Mouse (Mus musculus): Measurements from ENCODE around the gene Fbxl17. TPM values are rescaled to one million over a fixed set of nuclear protein-coding genes. Genes with fewer than 3 reads are reported as not detected.

Fbxl17 gene
- polyA plus RNA-seq, 1 experiment from 2014 or later, result 17.4 TPM

DNA sequence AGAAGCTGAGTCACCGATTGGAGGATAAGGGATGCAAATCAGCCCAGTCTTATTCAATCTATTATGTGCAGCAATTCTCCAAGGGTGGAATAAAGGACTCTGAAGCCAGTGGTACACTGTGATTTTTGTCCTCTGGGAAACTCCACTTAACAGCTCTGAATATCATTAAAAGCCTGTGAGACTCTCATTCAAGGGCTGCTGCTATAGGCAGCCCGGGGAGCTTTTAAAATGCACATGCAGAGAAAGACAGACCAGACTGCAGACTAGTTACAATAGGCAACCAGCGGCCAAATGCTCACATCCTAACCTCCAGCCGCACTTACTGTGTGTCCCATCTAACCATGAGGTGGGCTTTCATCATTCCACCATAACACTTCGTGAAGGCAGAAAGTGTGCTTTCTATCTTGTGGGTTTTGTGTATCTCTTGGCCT is 354.5 kb downstream of the Fbxl17 start:
- WGBS, result 62% methylated on average over 5 of the region's 5 CpGs
- Histone ChIP-seq H3K9ac (ENCODE audit: low read length) (no peak overlapping the region), H3K27ac (replicated peaks in 1 of 2; ENCODE audit: control insufficient read depth in 1 of 2, insufficient read depth in 1 of 2, low read depth in 2 of 2, low read length in 2 of 2) (no peak overlapping the region), H3K9me3 (ENCODE audit: control insufficient read depth, low read length) (no peaks in the 10 kb centered on the region), H3K4me1 (ENCODE audit: control insufficient read depth in 2 of 2, insufficient read depth in 2 of 2, low read length in 2 of 2) (peaks cover 4 to 6% of the 10 kb centered on the region in 2 experiments; a peak in 2 of 4 replicates), H3K36me3 (ENCODE audit: control insufficient read depth, insufficient read depth, low read length) (no peaks in the 10 kb centered on the region), H3K4me3 (ENCODE audit: control insufficient read depth in 1 of 2, insufficient read depth in 1 of 2, low read depth in 1 of 2, low read length in 2 of 2) (no peak overlapping the region), H3K4me2 (ENCODE audit: low read length) (no peak overlapping the region), H3K27me3 (ENCODE audit: control insufficient read depth, insufficient read depth, low read length) (no peaks in the 10 kb centered on the region)
- ATAC-seq (ENCODE audit: insufficient number of reproducible peaks, insufficient read depth, low FRiP score, low read depth), result no peak

DNA sequence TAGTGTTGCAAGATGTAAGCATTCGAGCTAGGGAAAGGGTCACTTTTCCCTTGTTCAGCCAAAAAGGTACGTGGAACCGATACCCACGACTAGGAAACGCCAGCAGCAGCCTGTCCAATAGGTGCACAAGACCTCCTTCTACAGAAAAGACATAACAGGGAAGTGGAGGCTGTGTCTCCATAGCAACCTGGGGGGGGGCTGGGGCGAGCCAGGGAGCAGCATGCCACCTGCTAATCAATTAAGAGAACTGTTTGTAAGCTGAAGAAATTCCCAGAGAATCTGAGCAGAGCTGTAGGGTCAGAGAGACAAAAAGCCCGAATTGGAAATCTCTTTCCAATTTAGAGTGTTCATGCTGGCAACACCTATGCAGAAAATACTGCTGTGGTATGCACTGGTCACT is 356.0 kb downstream of the Fbxl17 start:
- Histone ChIP-seq H3K9me3 (ENCODE audit: control insufficient read depth, low read length) (no peaks in the 10 kb centered on the region), H3K9ac (ENCODE audit: low read length) (no peak overlapping the region), H3K27me3 (ENCODE audit: control insufficient read depth, insufficient read depth, low read length) (no peaks in the 10 kb centered on the region), H3K4me3 (ENCODE audit: control insufficient read depth in 1 of 2, insufficient read depth in 1 of 2, low read depth in 1 of 2, low read length in 2 of 2) (no peak overlapping the region), H3K4me1 (ENCODE audit: control insufficient read depth in 2 of 2, insufficient read depth in 2 of 2, low read length in 2 of 2) (peaks cover 4 to 6% of the 10 kb centered on the region in 2 experiments; a peak in 2 of 4 replicates), H3K36me3 (ENCODE audit: control insufficient read depth, insufficient read depth, low read length) (no peaks in the 10 kb centered on the region), H3K27ac (replicated peaks in 1 of 2; ENCODE audit: control insufficient read depth in 1 of 2, insufficient read depth in 1 of 2, low read depth in 2 of 2, low read length in 2 of 2) (no peak overlapping the region), H3K4me2 (ENCODE audit: low read length) (no peak overlapping the region)
- 93% methylated on average over 7 of the region's 7 CpGs for WGBS
- ATAC-seq (ENCODE audit: insufficient number of reproducible peaks, insufficient read depth, low FRiP score, low read depth), result no peak

DNA sequence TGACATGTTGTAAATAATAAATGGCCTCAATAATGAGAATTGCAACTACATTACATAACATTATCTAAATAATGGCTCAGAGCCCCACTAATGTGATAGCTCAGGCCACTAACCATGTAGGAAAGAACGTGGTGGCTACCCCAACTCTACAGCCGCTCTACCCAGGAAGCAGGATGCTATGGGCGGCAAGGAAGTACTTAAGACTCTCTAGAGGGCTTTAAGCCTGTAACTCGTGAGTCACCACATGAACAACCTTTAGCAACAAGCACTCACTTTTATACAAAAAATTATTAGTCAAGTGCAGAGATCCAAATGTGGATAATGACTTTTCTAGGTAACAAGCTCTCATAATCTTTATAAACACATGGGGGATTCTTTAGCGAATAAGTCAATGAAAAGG is 365.0 kb downstream of the Fbxl17 start:
- no peaks in the 10 kb centered on the region for H3K36me3 ChIP-seq (ENCODE audit: control insufficient read depth, insufficient read depth, low read length)
- H3K4me3 ChIP-seq (ENCODE audit: control insufficient read depth in 1 of 2, insufficient read depth in 1 of 2, low read depth in 1 of 2, low read length in 2 of 2), result no peak overlapping the region
- ATAC-seq (ENCODE audit: insufficient number of reproducible peaks, insufficient read depth, low FRiP score, low read depth), result no peak
- WGBS, result 84% methylated on average over 5 of the region's 5 CpGs
- peaks cover 2% of the 10 kb centered on the region; the same call in 1 of the 2 replicates for H3K9me3 ChIP-seq (ENCODE audit: control insufficient read depth, low read length)
- H3K27me3 ChIP-seq (ENCODE audit: control insufficient read depth, insufficient read depth, low read length), result no peaks in the 10 kb centered on the region
- no peak overlapping the region for H3K9ac ChIP-seq (ENCODE audit: low read length)
- H3K4me1 ChIP-seq (ENCODE audit: control insufficient read depth in 2 of 2, insufficient read depth in 2 of 2, low read length in 2 of 2), result peaks cover 2 to 4% of the 10 kb centered on the region in 2 experiments; a peak in 2 of 4 replicates
- H3K4me2 ChIP-seq (ENCODE audit: low read length), result no peak overlapping the region
- H3K27ac ChIP-seq (replicated peaks in 1 of 2; ENCODE audit: control insufficient read depth in 1 of 2, insufficient read depth in 1 of 2, low read depth in 2 of 2, low read length in 2 of 2), result no peak overlapping the region

DNA sequence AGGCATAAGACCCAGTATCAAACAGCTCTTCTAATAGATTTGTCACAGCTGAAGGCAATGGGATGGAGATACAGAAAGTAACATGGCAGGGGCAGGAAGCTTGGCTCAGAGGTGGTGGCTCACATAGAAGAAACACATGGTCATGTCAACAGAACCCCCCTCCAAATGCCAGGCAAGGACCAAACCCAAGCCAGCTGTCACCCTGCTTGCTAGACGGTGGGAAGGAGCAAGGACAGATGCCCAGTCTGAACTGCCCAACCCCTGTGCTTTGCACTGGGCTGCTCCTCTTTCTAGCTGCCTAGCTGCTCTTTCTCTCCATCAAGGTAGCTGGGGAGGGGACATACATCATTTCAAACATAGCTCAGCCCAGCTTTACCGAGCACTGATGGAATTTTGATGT is 377.4 kb downstream of the Fbxl17 start:
- no peak for ATAC-seq (ENCODE audit: insufficient number of reproducible peaks, insufficient read depth, low FRiP score, low read depth)
- Histone ChIP-seq H3K27me3 (ENCODE audit: control insufficient read depth, insufficient read depth, low read length) (no peaks in the 10 kb centered on the region), H3K36me3 (ENCODE audit: control insufficient read depth, insufficient read depth, low read length) (no peaks in the 10 kb centered on the region), H3K4me1 (ENCODE audit: control insufficient read depth in 2 of 2, insufficient read depth in 2 of 2, low read length in 2 of 2) (0 out of 4 replicates have a peak, but pooled peaks cover 0 to 2% of the 10 kb centered on the region in 2 experiments), H3K27ac (replicated peaks in 1 of 2; ENCODE audit: control insufficient read depth in 1 of 2, insufficient read depth in 1 of 2, low read depth in 2 of 2, low read length in 2 of 2) (no peak overlapping the region), H3K4me3 (ENCODE audit: control insufficient read depth in 1 of 2, insufficient read depth in 1 of 2, low read depth in 1 of 2, low read length in 2 of 2) (no peak overlapping the region), H3K9ac (ENCODE audit: low read length) (no peak overlapping the region), H3K4me2 (ENCODE audit: low read length) (no peak overlapping the region), H3K9me3 (ENCODE audit: control insufficient read depth, low read length) (0 out of 2 replicates have a peak, but pooled peaks cover 5% of the 10 kb centered on the region)
- 89% methylated on average over 2 of the region's 2 CpGs for WGBS

DNA sequence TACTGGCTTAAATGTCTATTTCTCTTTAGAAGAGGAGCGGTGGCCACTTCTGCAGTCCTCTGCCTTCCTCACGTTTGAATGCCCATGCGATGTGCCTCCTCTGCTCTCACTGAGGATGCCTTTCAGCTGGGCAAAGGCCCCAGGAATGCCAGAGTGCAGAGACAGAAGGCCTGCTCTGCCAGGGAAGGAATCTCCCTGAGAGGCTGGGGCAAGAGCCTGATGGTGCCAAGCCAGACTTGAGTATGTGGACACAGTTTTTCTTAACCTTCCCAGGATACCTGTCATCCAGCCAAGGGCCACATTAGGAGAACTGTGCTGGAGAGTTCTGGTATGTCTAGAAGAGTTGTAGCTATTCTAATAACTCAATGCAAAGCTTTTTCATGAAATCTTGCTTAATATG is 380.1 kb downstream of the Fbxl17 start:
- Histone ChIP-seq H3K4me3 (ENCODE audit: control insufficient read depth in 1 of 2, insufficient read depth in 1 of 2, low read depth in 1 of 2, low read length in 2 of 2) (no peak overlapping the region), H3K27ac (replicated peaks in 1 of 2; ENCODE audit: control insufficient read depth in 1 of 2, insufficient read depth in 1 of 2, low read depth in 2 of 2, low read length in 2 of 2) (no peak overlapping the region), H3K4me1 (ENCODE audit: control insufficient read depth in 2 of 2, insufficient read depth in 2 of 2, low read length in 2 of 2) (0 out of 4 replicates have a peak, but pooled peaks cover 0 to 2% of the 10 kb centered on the region in 2 experiments), H3K27me3 (ENCODE audit: control insufficient read depth, insufficient read depth, low read length) (no peaks in the 10 kb centered on the region), H3K9me3 (ENCODE audit: control insufficient read depth, low read length) (no peaks in the 10 kb centered on the region), H3K4me2 (ENCODE audit: low read length) (no peak overlapping the region), H3K9ac (ENCODE audit: low read length) (no peak overlapping the region), H3K36me3 (ENCODE audit: control insufficient read depth, insufficient read depth, low read length) (no peaks in the 10 kb centered on the region)
- WGBS, result 86% methylated on average over 3 of the region's 3 CpGs
- no peak for ATAC-seq (ENCODE audit: insufficient number of reproducible peaks, insufficient read depth, low FRiP score, low read depth)

DNA sequence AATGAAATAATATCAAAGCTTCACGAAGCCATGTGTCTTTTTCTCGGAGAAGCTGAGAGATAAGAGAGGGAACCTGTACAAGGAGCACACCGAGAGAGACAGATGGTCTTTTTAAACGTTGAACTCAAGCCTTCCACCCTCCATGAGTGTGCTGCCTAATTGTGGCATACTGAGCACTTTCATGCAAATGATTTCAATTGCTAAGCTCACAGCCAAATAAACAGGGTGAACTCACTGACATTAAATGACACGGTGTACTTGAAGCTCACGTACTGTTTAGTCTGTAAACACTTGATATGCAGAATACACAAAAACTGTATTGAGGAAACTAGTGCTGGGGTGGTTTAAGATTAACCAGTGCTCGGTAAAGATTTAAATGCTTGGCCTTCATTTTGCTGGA is 380.7 kb downstream of the Fbxl17 start:
- no peaks in the 10 kb centered on the region for H3K36me3 ChIP-seq (ENCODE audit: control insufficient read depth, insufficient read depth, low read length)
- 65% methylated on average over 7 of the region's 7 CpGs for WGBS
- H3K9ac ChIP-seq (ENCODE audit: low read length), result no peak overlapping the region
- no peaks in the 10 kb centered on the region for H3K9me3 ChIP-seq (ENCODE audit: control insufficient read depth, low read length)
- ATAC-seq (ENCODE audit: insufficient number of reproducible peaks, insufficient read depth, low FRiP score, low read depth), result no peak
- no peaks in the 10 kb centered on the region for H3K27me3 ChIP-seq (ENCODE audit: control insufficient read depth, insufficient read depth, low read length)
- H3K4me3 ChIP-seq (ENCODE audit: control insufficient read depth in 1 of 2, insufficient read depth in 1 of 2, low read depth in 1 of 2, low read length in 2 of 2), result no peak overlapping the region
- H3K4me2 ChIP-seq (ENCODE audit: low read length), result no peak overlapping the region
- 0 out of 4 replicates have a peak, but pooled peaks cover 0 to 2% of the 10 kb centered on the region in 2 experiments for H3K4me1 ChIP-seq (ENCODE audit: control insufficient read depth in 2 of 2, insufficient read depth in 2 of 2, low read length in 2 of 2)
- no peak overlapping the region for H3K27ac ChIP-seq (replicated peaks in 1 of 2; ENCODE audit: control insufficient read depth in 1 of 2, insufficient read depth in 1 of 2, low read depth in 2 of 2, low read length in 2 of 2)

DNA sequence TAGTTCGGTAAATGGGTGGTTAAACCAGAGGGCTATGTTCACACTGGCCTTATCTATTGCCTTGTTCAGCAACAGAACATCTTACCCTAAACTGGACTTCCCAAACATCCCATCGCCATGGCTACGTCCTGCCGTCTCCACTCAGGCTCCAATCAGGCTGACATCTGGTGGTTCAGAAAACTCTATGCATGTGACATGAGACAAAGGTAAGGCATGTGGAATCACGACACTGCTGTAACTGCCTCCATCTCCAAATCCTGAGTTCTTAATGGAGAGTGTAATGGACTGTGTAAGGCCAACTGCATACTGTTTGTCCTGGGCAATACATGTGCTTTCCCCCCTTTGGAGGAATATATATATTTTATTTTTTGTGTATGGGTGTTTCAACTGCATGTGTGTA is 382.7 kb downstream of the Fbxl17 start:
- ATAC-seq (ENCODE audit: insufficient number of reproducible peaks, insufficient read depth, low FRiP score, low read depth), result no peak
- no peak overlapping the region for H3K4me2 ChIP-seq (ENCODE audit: low read length)
- no peaks in the 10 kb centered on the region for H3K36me3 ChIP-seq (ENCODE audit: control insufficient read depth, insufficient read depth, low read length)
- H3K27me3 ChIP-seq (ENCODE audit: control insufficient read depth, insufficient read depth, low read length), result no peaks in the 10 kb centered on the region
- 0 out of 4 replicates have a peak, but pooled peaks cover 0 to 2% of the 10 kb centered on the region in 2 experiments for H3K4me1 ChIP-seq (ENCODE audit: control insufficient read depth in 2 of 2, insufficient read depth in 2 of 2, low read length in 2 of 2)
- 79% methylated on average over 5 of the region's 5 CpGs for WGBS
- H3K4me3 ChIP-seq (ENCODE audit: control insufficient read depth in 1 of 2, insufficient read depth in 1 of 2, low read depth in 1 of 2, low read length in 2 of 2), result no peak overlapping the region
- no peak overlapping the region for H3K27ac ChIP-seq (replicated peaks in 1 of 2; ENCODE audit: control insufficient read depth in 1 of 2, insufficient read depth in 1 of 2, low read depth in 2 of 2, low read length in 2 of 2)
- H3K9me3 ChIP-seq (ENCODE audit: control insufficient read depth, low read length), result no peaks in the 10 kb centered on the region
- H3K9ac ChIP-seq (ENCODE audit: low read length), result no peak overlapping the region

DNA sequence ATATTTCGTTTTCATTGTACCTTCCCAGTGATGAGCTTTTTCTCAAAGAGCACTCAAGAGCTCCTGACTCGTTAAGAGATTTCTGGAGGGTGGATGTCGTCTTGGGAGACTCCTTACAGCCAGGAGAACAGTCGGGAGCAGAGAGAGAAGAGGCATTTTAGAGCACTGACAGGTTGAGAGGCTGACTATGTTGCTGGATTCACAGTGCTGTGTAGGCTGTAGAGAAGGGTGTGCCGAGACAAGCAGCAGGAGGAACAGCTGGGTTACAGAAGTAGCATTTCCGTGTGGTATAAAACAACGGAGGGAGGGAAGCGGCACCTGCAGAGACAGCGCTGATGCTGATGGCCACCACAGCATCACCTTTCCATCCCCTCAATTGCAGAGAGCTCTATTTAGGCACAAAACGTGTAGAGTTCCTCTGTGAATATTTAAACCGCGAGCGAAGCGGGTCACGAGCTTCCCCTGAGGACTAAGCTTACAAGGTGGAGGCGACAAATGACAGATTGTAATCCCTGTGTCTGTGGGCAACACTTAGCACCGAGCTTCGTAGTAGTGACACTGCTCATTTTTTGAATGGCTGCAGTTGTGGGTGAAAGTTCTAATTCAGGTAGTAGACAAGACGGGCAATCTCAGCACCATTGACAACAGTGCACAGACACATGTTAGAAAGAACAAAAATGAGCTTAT is 385.3 kb downstream of the Fbxl17 start:
- WGBS, result 82% methylated on average over 19 of the region's 19 CpGs
- no peaks in the 10 kb centered on the region for H3K27me3 ChIP-seq (ENCODE audit: control insufficient read depth, insufficient read depth, low read length)
- H3K36me3 ChIP-seq (ENCODE audit: control insufficient read depth, insufficient read depth, low read length), result no peaks in the 10 kb centered on the region
- no peak overlapping the region for H3K4me2 ChIP-seq (ENCODE audit: low read length)
- no peak overlapping the region for H3K27ac ChIP-seq (replicated peaks in 1 of 2; ENCODE audit: control insufficient read depth in 1 of 2, insufficient read depth in 1 of 2, low read depth in 2 of 2, low read length in 2 of 2)
- ATAC-seq (ENCODE audit: insufficient number of reproducible peaks, insufficient read depth, low FRiP score, low read depth), result no peak
- H3K4me1 ChIP-seq (ENCODE audit: control insufficient read depth in 2 of 2, insufficient read depth in 2 of 2, low read length in 2 of 2), result no peaks in the 10 kb centered on the region
- H3K9ac ChIP-seq (ENCODE audit: low read length), result no peak overlapping the region
- H3K4me3 ChIP-seq (ENCODE audit: control insufficient read depth in 1 of 2, insufficient read depth in 1 of 2, low read depth in 1 of 2, low read length in 2 of 2), result no peak overlapping the region
- H3K9me3 ChIP-seq (ENCODE audit: control insufficient read depth, low read length), result no peaks in the 10 kb centered on the region

Data from heart, embryonic 14.5 days (tissue).